Mouse (Mus musculus): Measurements from ENCODE around the gene Ccdc155.
"Not testable (repeated sequence)": the region's sequence is repeated elsewhere in the genome, so short reads cannot be mapped to it uniquely, and the experiment has no call there.

Gene Ccdc155

GRCm38 (mm10) chr7:45161612-45162473 is 42.8 kb downstream of the Ccdc155 start:
- DNase-seq, result peak; percentile 89

GRCm38 (mm10) chr7:45160866-45161265 is 43.8 kb downstream of the Ccdc155 start:
- DNase-seq, result no peak

- no peak for DNase-seq
These were observed 44.3 kb downstream of the Ccdc155 start for GRCm38 (mm10) chr7:45160316-45160800.

- no peak for DNase-seq
These were observed 45.7 kb downstream of the Ccdc155 start for GRCm38 (mm10) chr7:45158991-45159390.

- no peak for DNase-seq
These were observed 47.2 kb downstream of the Ccdc155 start for GRCm38 (mm10) chr7:45157459-45157858.

- no peak for DNase-seq
These were observed 48.5 kb downstream of the Ccdc155 start for GRCm38 (mm10) chr7:45156206-45156605.

GRCm38 (mm10) chr7:45155590-45155989 is 49.1 kb downstream of the Ccdc155 start:
- no peak for DNase-seq

GRCm38 (mm10) chr7:45154993-45155514 is 49.6 kb downstream of the Ccdc155 start:
- DNase-seq, result peak; percentile 70

GRCm38 (mm10) chr7:45154096-45154992 is 50.3 kb downstream of the Ccdc155 start, which contains the start of the genes Pih1d1 and Aldh16a1:
Pih1d1 (plus strand) TSS chr7:45154303.
Aldh16a1 (minus strand) TSS chr7:45154584.
- DNase-seq, result peak; percentile 98

- DNase-seq, result no peak
These were observed 51.1 kb downstream of the Ccdc155 start for GRCm38 (mm10) chr7:45153586-45153985.

- not testable (repeated sequence) for DNase-seq
These were observed 51.6 kb downstream of the Ccdc155 start for GRCm38 (mm10) chr7:45153052-45153451.

- no peak for DNase-seq
These were observed 53.4 kb downstream of the Ccdc155 start for GRCm38 (mm10) chr7:45151303-45151702.

- DNase-seq, result no peak
These were observed 54.4 kb downstream of the Ccdc155 start for GRCm38 (mm10) chr7:45150321-45150720.

- peak; percentile 26 for DNase-seq
These were observed 55.1 kb downstream of the Ccdc155 start for GRCm38 (mm10) chr7:45149545-45149944.

GRCm38 (mm10) chr7:45148534-45149098 is 56.1 kb downstream of the Ccdc155 start:
- no peak for DNase-seq

GRCm38 (mm10) chr7:45147899-45148298 is 56.8 kb downstream of the Ccdc155 start:
- peak; percentile 67 for DNase-seq

GRCm38 (mm10) chr7:45147267-45147666 is 57.4 kb downstream of the Ccdc155 start:
- DNase-seq, result peak; percentile 48

- DNase-seq, result no peak
These were observed 59.2 kb downstream of the Ccdc155 start for GRCm38 (mm10) chr7:45145460-45145859.

- DNase-seq, result no peak
These were observed 60.1 kb downstream of the Ccdc155 start for GRCm38 (mm10) chr7:45144368-45145174.

GRCm38 (mm10) chr7:45141914-45142313 is 62.8 kb downstream of the Ccdc155 start:
- DNase-seq, result no peak

- DNase-seq, result no peak
These were observed 63.4 kb downstream of the Ccdc155 start for GRCm38 (mm10) chr7:45141319-45141718.

Measured in kidney, adult 9 months (tissue).